ENCODE assay signal across 29 mouse cellular contexts in the genomic region with DNA sequence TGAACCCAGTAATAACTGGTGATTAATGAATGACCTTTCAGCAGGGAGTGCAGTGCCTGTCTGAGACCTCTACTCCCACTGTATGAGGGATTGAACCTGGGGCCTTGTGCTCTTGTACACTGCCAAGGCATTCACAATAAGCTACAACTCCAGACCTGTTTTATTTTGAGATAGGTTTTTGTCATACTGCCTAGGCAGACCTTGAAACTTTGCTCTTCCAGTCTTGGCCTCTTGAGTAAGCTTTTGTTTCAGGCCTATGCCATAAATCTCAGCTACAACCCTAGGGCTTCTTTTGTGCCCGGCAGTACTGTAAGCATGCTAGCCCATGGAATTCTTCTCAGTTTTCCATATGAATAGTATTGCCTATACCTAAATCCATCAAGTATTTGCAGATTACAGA. TPM values are rescaled to one million over a fixed set of nuclear protein-coding genes. Genes with fewer than 3 reads are reported as not detected.
"Had no signal": no experiment of that assay in that cellular context is flagged by ENCODE, and none has a peak within 500 bp of the region (broad histone marks: within the 10 kb centered on the region; RNA-seq: fewer than 3 reads in every experiment).

No protein-coding gene starts in this region.

- H3K4me3 ChIP-seq: kidney, embryonic 15.5 days; left cerebral cortex, adult 2 months had no signal

- H3K27ac ChIP-seq: kidney, embryonic 15.5 days; left cerebral cortex, adult 2 months had no signal

- H3K36me3 ChIP-seq: kidney, embryonic 15.5 days had no signal

- DNase-seq: kidney, adult 8-10 months; kidney, postnatal 10 days; kidney, postnatal 36 days; layer of hippocampus, postnatal 36 days; lung, adult 2 months; lung, postnatal 14 days; lung, postnatal 4 days; midbrain, embryonic 14.5 days; right cerebral cortex, postnatal 4 days; thymus, postnatal 36 days had no signal

- H3K9me3 ChIP-seq: kidney, embryonic 15.5 days had no signal

- H3K9ac ChIP-seq: kidney, embryonic 15.5 days; liver, embryonic 14.5 days had no signal

- H3K4me2 ChIP-seq: kidney, embryonic 15.5 days; midbrain, embryonic 11.5 days had no signal

RNA-seq across cellular contexts. Expression of a gene that starts 3.5 kb away (rescaled TPM):
- total RNA-seq: layer of hippocampus, postnatal 10 days; layer of hippocampus, postnatal 36 days; left cerebral cortex, postnatal 10 days; left cerebral cortex, postnatal 36 days; megakaryocyte progenitor cell, adult 5-6 weeks; midbrain, postnatal 0 days had no signal
- polyA plus RNA-seq: limb, embryonic 11.5 days; lung, embryonic 16.5 days; midbrain, embryonic 14.5 days; neural tube, embryonic 11.5 days; neural tube, embryonic 14.5 days; stomach, embryonic 14.5 days; thymus, postnatal 0 days had no signal

RNA-seq across cellular contexts. Expression of a gene that starts 49.4 kb away (rescaled TPM):
- total RNA-seq: midbrain, postnatal 0 days had no signal

RNA-seq across cellular contexts. Expression of a gene that starts 50.7 kb away (rescaled TPM):
- total RNA-seq: layer of hippocampus, adult 8-10 months; layer of hippocampus, postnatal 10 days; layer of hippocampus, postnatal 36 days; left cerebral cortex, adult 2 months; left cerebral cortex, postnatal 10 days; left cerebral cortex, postnatal 36 days; megakaryocyte progenitor cell, adult 5-6 weeks; megakaryocyte-erythroid progenitor cell, adult 5-6 weeks; midbrain, postnatal 0 days had no signal
- polyA plus RNA-seq: kidney, embryonic 15.5 days; limb, embryonic 11.5 days; limb, embryonic 14.5 days; liver, embryonic 14.5 days; lung, adult 2 months; lung, embryonic 16.5 days; midbrain, embryonic 11.5 days; midbrain, embryonic 14.5 days; midbrain, postnatal 0 days; neural tube, embryonic 11.5 days; neural tube, embryonic 14.5 days; stomach, embryonic 14.5 days; thymus, postnatal 0 days; urinary bladder, adult 2 months had no signal

RNA-seq across cellular contexts. Expression of a gene that starts 53.5 kb away (rescaled TPM):
- total RNA-seq: midbrain, postnatal 0 days had no signal
- polyA plus RNA-seq: kidney, embryonic 15.5 days; limb, embryonic 11.5 days; lung, embryonic 16.5 days; midbrain, embryonic 11.5 days; midbrain, embryonic 14.5 days; midbrain, postnatal 0 days; neural tube, embryonic 11.5 days; neural tube, embryonic 14.5 days; stomach, embryonic 14.5 days had no signal
